Mouse (Mus musculus) MEL (cell line): Measurements from ENCODE around the gene Pcdh19.

Source experiments
- CHD1 ChIP-seq: IDR thresholded peaks from 2 replicates; pipeline ENCODE4 v1.6.1; 2012; ENCODE audit warnings: low read depth, mild to moderate bottlenecking, inconsistent platforms, low read length, improper control_type of control experiment
- CTCF ChIP-seq, 3 experiments: IDR thresholded peaks in 2 of 3; conservative IDR thresholded peaks in 1 of 3; 2 replicates each; pipeline ENCODE4 v1.5.1; 2011 to 2012; ENCODE audit warnings: low read length in 3 of 3, low read depth in 2 of 3, mild to moderate bottlenecking in 2 of 3, improper control_type of control experiment in 1 of 3, inconsistent platforms in 1 of 3, mixed read lengths in 1 of 3, moderate library complexity in 1 of 3; ENCODE audit not compliant: control insufficient read depth in 1 of 3, insufficient read depth in 1 of 3, poor library complexity in 1 of 3, severe bottlenecking in 1 of 3
- E2F4 ChIP-seq: IDR thresholded peaks from 2 replicates; pipeline ENCODE4 v1.6.1; 2011; ENCODE audit warnings: low read depth, low read length, improper control_type of control experiment, borderline replicate concordance
- EP300 ChIP-seq, 2 experiments: IDR thresholded peaks; 2 replicates each; pipeline ENCODE4 v1.6.1; 2011; ENCODE audit warnings: improper control_type of control experiment in 2 of 2, low read length in 2 of 2, low read depth in 1 of 2, mild to moderate bottlenecking in 1 of 2
- KAT2A ChIP-seq: conservative IDR thresholded peaks from 2 replicates; pipeline ENCODE4 v1.6.1; 2012; ENCODE audit warnings: low read depth, low read length, improper control_type of control experiment, inconsistent platforms
- MAZ ChIP-seq: IDR thresholded peaks from 2 replicates; pipeline ENCODE4 v1.6.1; 2012; ENCODE audit warnings: low read depth, mild to moderate bottlenecking, inconsistent platforms, low read length, improper control_type of control experiment
- MYC ChIP-seq: IDR thresholded peaks from 2 replicates; pipeline ENCODE4 v1.6.1; 2011; ENCODE audit warnings: low read depth, mild to moderate bottlenecking, low read length, improper control_type of control experiment, moderate library complexity
- POLR2A ChIP-seq, 2 experiments: IDR thresholded peaks; 2 replicates each; pipeline ENCODE4 v1.6.1; 2011 to 2012; ENCODE audit warnings: low read length in 2 of 2, mild to moderate bottlenecking in 2 of 2, control low read depth in 1 of 2, improper control_type of control experiment in 1 of 2, low read depth in 1 of 2, moderate library complexity in 1 of 2; ENCODE audit not compliant: control insufficient read depth in 1 of 2, insufficient read depth in 1 of 2, poor library complexity in 1 of 2
- RAD21 ChIP-seq: IDR thresholded peaks from 2 replicates; pipeline ENCODE4 v1.6.1; 2011; ENCODE audit warnings: mild to moderate bottlenecking, low read depth, low read length, improper control_type of control experiment
- TAL1 ChIP-seq: IDR thresholded peaks from 2 replicates; pipeline ENCODE4 v1.6.1; 2012; ENCODE audit warnings: mild to moderate bottlenecking, inconsistent platforms, low read length, moderate library complexity, mixed read lengths
- TCF12 ChIP-seq: IDR thresholded peaks from 2 replicates; pipeline ENCODE4 v1.6.1; 2014; ENCODE audit warnings: low read depth, mild to moderate bottlenecking, inconsistent platforms, low read length, improper control_type of control experiment, moderate library complexity
- ZC3H11A ChIP-seq: IDR thresholded peaks from 2 replicates; pipeline ENCODE4 v1.6.1; 2012; ENCODE audit warnings: low read depth, mild to moderate bottlenecking, inconsistent platforms, low read length, improper control_type of control experiment
- ZMIZ1 ChIP-seq: IDR thresholded peaks from 2 replicates; pipeline ENCODE4 v1.6.1; 2012; ENCODE audit warnings: low read depth, mild to moderate bottlenecking, inconsistent platforms, low read length, improper control_type of control experiment, moderate library complexity

- TF ChIP-seq POLR2A (IDR thresholded peaks at IDR 0.05; ENCODE audit: control insufficient read depth in 1 of 2, insufficient read depth in 1 of 2, low read depth in 1 of 2, low read length in 2 of 2, poor library complexity in 1 of 2) = no peak
- no peak for TF ChIP-seq CTCF (IDR thresholded peaks at IDR 0.05 in 2 of 3, conservative IDR thresholded peaks at IDR 0.05 in 1 of 3; ENCODE audit: control insufficient read depth in 1 of 3, insufficient read depth in 1 of 3, low read depth in 2 of 3, low read length in 3 of 3, poor library complexity in 1 of 3, severe bottlenecking in 1 of 3)
- no peak for TF ChIP-seq EP300 (IDR thresholded peaks at IDR 0.05; ENCODE audit: low read depth in 1 of 2, low read length in 2 of 2)
- no peak for TF ChIP-seq ZC3H11A
- TF ChIP-seq TCF12 = no peak
- TF ChIP-seq MYC = no peak
- no peak for TF ChIP-seq KAT2A
- TF ChIP-seq RAD21 = no peak
- TF ChIP-seq E2F4 = no peak
- TF ChIP-seq TAL1 = no peak
- no peak for TF ChIP-seq ZMIZ1
- no peak for TF ChIP-seq MAZ
- no peak for TF ChIP-seq CHD1
Measured at GRCm38 (mm10) chrX:133655196-133655595, 33.6 kb downstream of the Pcdh19 start.
